Mouse (Mus musculus) stomach, postnatal 0 days (tissue): ENCODE measurements at regions not wholly inside any gene's neighbourhood (a gene's known extent, or its start where the extent isn't known, plus 50 kb on each side); places are given as distances from the start of the nearest gene placed in this dataset.

ENCODE experiments used
- ATAC-seq: fragments of 200-750 bp; cut with Nextera tagmentation; 2 replicates; pipeline ENCODE4 v1.8.0; 2017; ENCODE audit not compliant: low FRiP score, low TSS enrichment
- DNase-seq: peaks from one replicate; pipeline ENCODE4 v3.0.0-alpha.2; 2016; ENCODE audit warnings: low spot score
- H3K27ac ChIP-seq: fragments of 300-500 bp; sonication (generic); replicated peaks from 2 replicates; pipeline ENCODE4 v1.5.1; 2014; ENCODE audit warnings: mild to moderate bottlenecking, control low read depth
- H3K27me3 ChIP-seq: fragments of 300-500 bp; sonication (generic); 2 replicates; pipeline ENCODE4 v1.6.1; 2014; ENCODE audit warnings: low read length; ENCODE audit not compliant: control insufficient read depth, insufficient read depth
- H3K36me3 ChIP-seq: fragments of 300-500 bp; sonication (generic); 2 replicates; pipeline ENCODE4 v1.6.1; 2014; ENCODE audit warnings: low read length, mixed read lengths; ENCODE audit not compliant: control insufficient read depth, insufficient read depth
- H3K4me1 ChIP-seq: fragments of 300-500 bp; sonication (generic); replicated peaks from 2 replicates; pipeline ENCODE4 v1.6.1; 2014; ENCODE audit warnings: antibody characterized with exemption; ENCODE audit not compliant: control insufficient read depth, insufficient read depth
- H3K4me2 ChIP-seq: fragments of 300-500 bp; sonication (generic); replicated peaks from 2 replicates; pipeline ENCODE4 v1.6.1; 2014; ENCODE audit warnings: low read depth, mild to moderate bottlenecking, control low read depth, moderate library complexity
- H3K4me3 ChIP-seq: fragments of 300-500 bp; sonication (generic); 2 replicates; pipeline ENCODE4 v1.5.1; 2014; ENCODE audit warnings: low read depth, low read length, control low read depth
- H3K9ac ChIP-seq: fragments of 300-500 bp; sonication (generic); 2 replicates; pipeline ENCODE4 v1.6.1; 2014; ENCODE audit warnings: mild to moderate bottlenecking, low read length, control low read depth, mixed read lengths
- H3K9me3 ChIP-seq: fragments of 300-500 bp; sonication (generic); 2 replicates; pipeline ENCODE4 v1.6.1; 2016; ENCODE audit warnings: low read length; ENCODE audit not compliant: control insufficient read depth
- CTCF ChIP-seq: IDR thresholded peaks from 2 replicates; pipeline ENCODE4 v1.5.1; 2016; ENCODE audit warnings: antibody characterized with exemption, low read depth, mild to moderate bottlenecking, moderate library complexity
- EP300 ChIP-seq: optimal IDR thresholded peaks from 2 replicates; pipeline ENCODE3; 2016; ENCODE audit warnings: antibody characterized with exemption
- WGBS: fragments of 180-500 bp; shearing (Covaris S2); extraction: QIAGEN DNeasy Blood & Tissue Kit; methylation state at CpG from one replicate; pipeline ENCODE4 v1.1.7; 2014; 5-methylcytosine and 5-hydroxymethylcytosine counted together

- Histone ChIP-seq H3K4me2 (no peak overlapping the region), H3K9me3 (0 out of 2 replicates have a peak, but pooled peaks cover 4% of the 10 kb centered on the region), H3K27me3 (no peaks in the 10 kb centered on the region), H3K36me3 (no peaks in the 10 kb centered on the region), H3K4me1 (no peaks in the 10 kb centered on the region), H3K4me3 (no peak overlapping the region), H3K27ac (no peak overlapping the region), H3K9ac (no peak overlapping the region)
- WGBS = 81% methylated on average over 3 of the region's 3 CpGs
- DNase-seq = no peak
- no peak for TF ChIP-seq EP300
- no peak for TF ChIP-seq CTCF
- ATAC-seq = no peak
Measured at GRCm38 (mm10) chr15:38351701-38352100, 926.3 kb downstream of the 4930447A16Rik start.

GRCm38 (mm10) chr15:38353371-38353770 lies 928.0 kb downstream of the 4930447A16Rik start:
- 0 out of 2 replicates have a peak, but pooled peaks cover 4% of the 10 kb centered on the region for H3K9me3 ChIP-seq
- H3K27me3 ChIP-seq = no peaks in the 10 kb centered on the region
- TF ChIP-seq CTCF = no peak
- TF ChIP-seq EP300 = no peak
- WGBS = 70% methylated on average over 4 of the region's 4 CpGs
- H3K4me2 ChIP-seq = no peak overlapping the region
- H3K9ac ChIP-seq = no peak overlapping the region
- no peaks in the 10 kb centered on the region for H3K4me1 ChIP-seq
- no peak for DNase-seq
- no peak overlapping the region for H3K4me3 ChIP-seq
- H3K27ac ChIP-seq = no peak overlapping the region
- H3K36me3 ChIP-seq = no peaks in the 10 kb centered on the region
- ATAC-seq = no peak

GRCm38 (mm10) chr15:38359053-38359452 lies 933.7 kb downstream of the 4930447A16Rik start:
- Histone ChIP-seq H3K27ac (no peak overlapping the region), H3K36me3 (no peaks in the 10 kb centered on the region), H3K4me1 (no peaks in the 10 kb centered on the region), H3K9ac (no peak overlapping the region), H3K9me3 (no peaks in the 10 kb centered on the region), H3K4me3 (no peak overlapping the region), H3K27me3 (no peaks in the 10 kb centered on the region), H3K4me2 (no peak overlapping the region)
- TF ChIP-seq EP300 = no peak
- TF ChIP-seq CTCF = no peak
- no peak for ATAC-seq
- 74% methylated on average over 3 of the region's 3 CpGs for WGBS
- no peak for DNase-seq

GRCm38 (mm10) chr15:38363522-38363921 lies 938.2 kb downstream of the 4930447A16Rik start:
- Histone ChIP-seq H3K4me3 (no peak overlapping the region), H3K4me1 (no peaks in the 10 kb centered on the region), H3K27me3 (no peaks in the 10 kb centered on the region), H3K9me3 (no peaks in the 10 kb centered on the region), H3K27ac (no peak overlapping the region), H3K36me3 (no peaks in the 10 kb centered on the region), H3K4me2 (no peak overlapping the region), H3K9ac (no peak overlapping the region)
- no peak for TF ChIP-seq EP300
- TF ChIP-seq CTCF = no peak
- DNase-seq (no peak), ATAC-seq (no peak)
- WGBS = 63% methylated on average over 5 of the region's 5 CpGs

- Histone ChIP-seq H3K4me1 (no peaks in the 10 kb centered on the region), H3K9ac (no peak overlapping the region), H3K4me3 (no peak overlapping the region), H3K9me3 (no peaks in the 10 kb centered on the region), H3K27me3 (no peaks in the 10 kb centered on the region), H3K27ac (no peak overlapping the region), H3K4me2 (no peak overlapping the region), H3K36me3 (no peaks in the 10 kb centered on the region)
- TF ChIP-seq EP300 (no peak), CTCF (no peak)
- WGBS = 62% methylated on average over 3 of the region's 3 CpGs
- DNase-seq (no peak), ATAC-seq (no peak)
Measured at GRCm38 (mm10) chr15:38364014-38364413, 938.7 kb downstream of the 4930447A16Rik start.

GRCm38 (mm10) chr15:38367643-38368042 lies 942.3 kb downstream of the 4930447A16Rik start:
- ATAC-seq = no peak
- 89% methylated on average over 5 of the region's 5 CpGs for WGBS
- DNase-seq = no peak
- Histone ChIP-seq H3K9me3 (no peaks in the 10 kb centered on the region), H3K27me3 (no peaks in the 10 kb centered on the region), H3K4me2 (no peak overlapping the region), H3K4me1 (no peaks in the 10 kb centered on the region), H3K4me3 (no peak overlapping the region), H3K27ac (no peak overlapping the region), H3K36me3 (no peaks in the 10 kb centered on the region), H3K9ac (no peak overlapping the region)
- TF ChIP-seq EP300 (no peak), CTCF (no peak)
